Mouse (Mus musculus) adrenal gland, adult 18-20 months (tissue): ENCODE data around the gene AC124502.3. TPM values are rescaled to one million over a fixed set of nuclear protein-coding genes. Genes with fewer than 3 reads are reported as not detected.

Source experiments
- total RNA-seq, 2 experiments: library from RNA; stranded (reverse); gene quantifications; 1 replicate in 1 of 2; 2 replicates in 1 of 2; pipeline ENCODE4 v1.2.3; 2021

The AC124502.3 gene
- total RNA-seq, 2 experiments from 2014 or later = 0.73 to 1.5 TPM

Other genes starting within 250 kb of the AC124502.3 start
- gene Rbm4, start 245.0 kb upstream of the AC124502.3 start, total RNA-seq = 10 to 100 TPM; 64.1 to 66.8 TPM
- 10 to 100 TPM; 28.1 to 30.6 TPM for gene Gm21992, start 227.3 kb upstream of the AC124502.3 start, total RNA-seq
- gene Rbm14, start 227.3 kb upstream of the AC124502.3 start, total RNA-seq = 10 to 100 TPM; 46.1 to 59.0 TPM
- 100 to 1,000 TPM in 1 of 2 experiments, 10 to 100 TPM in 1; 94.4 to 109 TPM for gene Ccs, start 199.6 kb upstream of the AC124502.3 start, total RNA-seq
- under 1 TPM in 1 of 2 experiments, not detected in 1; 0.13 TPM for gene Ccdc87, start 199.5 kb upstream of the AC124502.3 start, total RNA-seq
- gene Ctsf, start 183.8 kb upstream of the AC124502.3 start, total RNA-seq = 100 to 1,000 TPM; 318 to 345 TPM
- 1 to 10 TPM in 1 of 2 experiments, under 1 TPM in 1; 0.73 to 1.5 TPM for gene Actn3, start 161.0 kb upstream of the AC124502.3 start, total RNA-seq
- 10 to 100 TPM; 16.9 to 20.5 TPM for gene Zdhhc24, start 160.2 kb upstream of the AC124502.3 start, total RNA-seq
- gene Bbs1, start 132.3 kb upstream of the AC124502.3 start, total RNA-seq = 1 to 10 TPM; 5.1 to 8.9 TPM
- 10 to 100 TPM; 51.4 to 86.6 TPM for gene Dpp3, start 110.6 kb upstream of the AC124502.3 start, total RNA-seq
- 1 to 10 TPM; 6.8 to 8.9 TPM for gene Peli3, start 95.8 kb upstream of the AC124502.3 start, total RNA-seq
- 10 to 100 TPM; 51.3 to 59.1 TPM for gene Mrpl11, start 76.7 kb upstream of the AC124502.3 start, total RNA-seq
- gene Npas4, start 48.6 kb upstream of the AC124502.3 start, total RNA-seq = under 1 TPM; 0.35 to 0.46 TPM
- gene Slc29a2, start 15.0 kb upstream of the AC124502.3 start, total RNA-seq = 1 to 10 TPM; 2.9 to 4.5 TPM
- gene B4gat1, start 65 bp upstream of the AC124502.3 start, total RNA-seq = 10 to 100 TPM; 25.9 to 31.8 TPM
- 10 to 100 TPM; 28.4 to 29.3 TPM for gene Brms1, start 2.5 kb downstream of the AC124502.3 start, total RNA-seq
- gene Rin1, start 11.6 kb downstream of the AC124502.3 start, total RNA-seq = 1 to 10 TPM; 3.4 to 4.2 TPM
- gene Cd248, start 29.2 kb downstream of the AC124502.3 start, total RNA-seq = 10 to 100 TPM in 1 of 2 experiments, 1 to 10 TPM in 1; 7.3 to 16.2 TPM
- 1 to 10 TPM; 1.4 to 1.5 TPM for gene Tmem151a, start 46.6 kb downstream of the AC124502.3 start, total RNA-seq
- gene Yif1a, start 49.6 kb downstream of the AC124502.3 start, total RNA-seq = 10 to 100 TPM; 56.4 to 75.3 TPM
- 1 to 10 TPM; 1.9 to 2.3 TPM for gene Cnih2, start 59.6 kb downstream of the AC124502.3 start, total RNA-seq
- 100 to 1,000 TPM; 179 to 194 TPM for gene Rab1b, start 68.2 kb downstream of the AC124502.3 start, total RNA-seq
- gene Klc2, start 79.7 kb downstream of the AC124502.3 start, total RNA-seq = 10 to 100 TPM; 49.2 to 49.8 TPM
- gene Pacs1, start 234.2 kb downstream of the AC124502.3 start, total RNA-seq = 10 to 100 TPM; 15.1 to 20.7 TPM